Mouse (Mus musculus) brain, embryonic 14.5 days (tissue): ENCODE measurements at regions not wholly inside any gene's neighbourhood (a gene's known extent, or its start where the extent isn't known, plus 50 kb on each side); places are given as distances from the start of the nearest gene placed in this dataset.

Experiments
- DNase-seq: peaks from one replicate; pipeline ENCODE4 v3.0.0-alpha.2; 2011; ENCODE audit warnings: low read depth
- CTCF ChIP-seq: fragments of 200-500 bp; IDR thresholded peaks from 2 replicates; pipeline ENCODE4 v1.5.1; 2012; ENCODE audit warnings: inconsistent platforms, mild to moderate bottlenecking, moderate library complexity, borderline replicate concordance; ENCODE audit not compliant: insufficient read depth, insufficient read length; ENCODE audit errors: extremely low read depth
- POLR2A ChIP-seq: fragments of 200-500 bp; IDR thresholded peaks from 2 replicates; pipeline ENCODE4 v1.6.1; 2012; ENCODE audit warnings: mild to moderate bottlenecking, inconsistent platforms, borderline replicate concordance; ENCODE audit not compliant: poor library complexity, insufficient read depth, insufficient read length, severe bottlenecking; ENCODE audit errors: extremely low read depth

GRCm38 (mm10) chr10:92170856-92171255 lies 551.4 kb downstream of the Nedd1 start:
- peak; percentile 63 for DNase-seq
- TF ChIP-seq POLR2A, result no peak
- TF ChIP-seq CTCF, result no peak

- no peak for TF ChIP-seq CTCF
- no peak for TF ChIP-seq POLR2A
- DNase-seq, result peak; percentile 55
Observed at GRCm38 (mm10) chr10:92166057-92166456, 556.2 kb downstream of the Nedd1 start.

- peak; percentile 91 for DNase-seq
- no peak for TF ChIP-seq CTCF
- TF ChIP-seq POLR2A, result peak; percentile 75; the same call in 1 of the 2 replicates
Observed at GRCm38 (mm10) chr10:92164991-92165390, 557.2 kb downstream of the Nedd1 start.

- DNase-seq, result peak; percentile 74
- TF ChIP-seq POLR2A, result no peak
- TF ChIP-seq CTCF, result no peak
Observed at GRCm38 (mm10) chr10:92164648-92164960, 557.6 kb downstream of the Nedd1 start.

GRCm38 (mm10) chr10:92163851-92164647 lies 558.2 kb downstream of the Nedd1 start:
- TF ChIP-seq CTCF, result no peak
- no peak for TF ChIP-seq POLR2A
- peak; percentile 71 for DNase-seq

GRCm38 (mm10) chr10:92163071-92163504 lies 559.1 kb downstream of the Nedd1 start:
- DNase-seq, result peak; percentile 90
- TF ChIP-seq POLR2A, result no peak
- no peak for TF ChIP-seq CTCF

GRCm38 (mm10) chr10:92162473-92163011 lies 559.7 kb downstream of the Nedd1 start:
- no peak for TF ChIP-seq POLR2A
- no peak for TF ChIP-seq CTCF
- peak; percentile 88 for DNase-seq

- TF ChIP-seq POLR2A (no peak), CTCF (no peak)
- DNase-seq, result peak; percentile 75
Observed at GRCm38 (mm10) chr10:92161501-92161900, 560.7 kb downstream of the Nedd1 start.

- no peak for DNase-seq
- no peak for TF ChIP-seq CTCF
- TF ChIP-seq POLR2A, result no peak
Observed at GRCm38 (mm10) chr10:92146263-92146662, 576.0 kb downstream of the Nedd1 start.

- TF ChIP-seq CTCF, result no peak
- no peak for TF ChIP-seq POLR2A
- no peak for DNase-seq
Observed at GRCm38 (mm10) chr10:92135521-92135920, 586.7 kb downstream of the Nedd1 start.

GRCm38 (mm10) chr10:92112790-92113189 lies 609.4 kb downstream of the Nedd1 start:
- TF ChIP-seq CTCF (no peak), POLR2A (no peak)
- DNase-seq, result peak; percentile 53

- TF ChIP-seq POLR2A (no peak), CTCF (no peak)
- no peak for DNase-seq
Observed at GRCm38 (mm10) chr10:92106331-92106730, 615.9 kb downstream of the Nedd1 start.
